Mouse (Mus musculus): ENCODE data around the gene Gm5965.
"Not testable (repeated sequence)": the region's sequence is repeated elsewhere in the genome, so short reads cannot be mapped to it uniquely, and the experiment has no call there.

Gm5965 gene

GRCm38 (mm10) chr16:88777596-88777995 lies at the start of gene Gm5965:
Gm5965 (plus strand) TSS chr16:88777896.
- CTCF ChIA-PET = no interaction called here

- CTCF ChIA-PET = no interaction called here
Observed at GRCm38 (mm10) chr16:88728812-88729275, 48.9 kb upstream of the Gm5965 start, which contains the start of gene Krtap13-1. Krtap13-1 (plus strand) TSS chr16:88728862.

- CTCF ChIA-PET = no interaction called here
Observed at GRCm38 (mm10) chr16:88735391-88735790, 42.3 kb upstream of the Gm5965 start.

GRCm38 (mm10) chr16:88744750-88745340 lies 32.9 kb upstream of the Gm5965 start:
- CTCF ChIA-PET = interaction anchor here (0.7 kb wide), 1 partner anchor 1558 kb away, joined by 6 read pairs; no protein-coding TSS in a partner anchor

- CTCF ChIA-PET = no interaction called here
Observed at GRCm38 (mm10) chr16:88747943-88748342, 29.8 kb upstream of the Gm5965 start.

DNA sequence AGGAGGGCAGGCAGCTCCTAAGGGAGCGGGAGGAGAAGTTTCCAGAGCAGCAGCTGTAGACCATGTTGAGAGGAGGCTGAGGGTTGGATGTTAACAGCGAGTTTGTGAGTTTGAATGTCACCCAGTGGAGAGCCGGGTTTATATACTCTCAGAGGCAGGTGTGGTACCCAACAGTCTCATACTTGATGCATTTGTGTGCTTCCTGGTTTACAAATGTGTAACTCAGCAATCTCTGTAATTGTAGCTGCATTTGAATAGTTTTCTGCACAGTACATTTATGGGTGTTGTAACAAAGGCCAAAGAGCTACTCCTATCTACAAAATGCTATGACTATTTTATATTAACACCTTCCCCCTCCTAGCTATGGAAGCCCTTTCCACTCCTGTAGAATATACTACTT lies 26.2 kb upstream of the Gm5965 start, which contains the start of gene Krtap13:
Gene Krtap13, minus strand, starts transcription at position 101 of the 400 bp plus-strand sequence.
- CTCF ChIA-PET = not testable (repeated sequence)

DNA sequence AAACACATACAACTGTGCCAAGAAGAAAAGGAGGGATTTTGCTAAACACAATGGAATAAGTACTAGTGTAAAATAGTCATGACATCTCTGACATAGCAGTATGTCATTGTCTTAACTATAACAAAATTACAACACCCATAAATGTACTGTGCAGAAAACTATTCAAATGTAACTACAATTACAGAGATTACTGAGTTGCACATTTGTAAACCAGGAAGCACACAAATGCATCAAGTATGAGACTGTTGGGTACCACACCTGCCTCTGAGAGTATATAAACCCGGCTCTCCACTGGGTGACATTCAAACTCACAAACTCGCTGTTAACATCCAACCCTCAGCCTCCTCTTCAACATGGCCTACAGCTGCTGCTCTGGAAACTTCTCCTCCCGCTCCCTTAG lies 19.1 kb upstream of the Gm5965 start, which contains the start of gene 2310034C09Rik:
Gene 2310034C09Rik, plus strand, starts transcription at position 301 of the 400 bp plus-strand sequence.
- CTCF ChIA-PET = not testable (repeated sequence)

DNA sequence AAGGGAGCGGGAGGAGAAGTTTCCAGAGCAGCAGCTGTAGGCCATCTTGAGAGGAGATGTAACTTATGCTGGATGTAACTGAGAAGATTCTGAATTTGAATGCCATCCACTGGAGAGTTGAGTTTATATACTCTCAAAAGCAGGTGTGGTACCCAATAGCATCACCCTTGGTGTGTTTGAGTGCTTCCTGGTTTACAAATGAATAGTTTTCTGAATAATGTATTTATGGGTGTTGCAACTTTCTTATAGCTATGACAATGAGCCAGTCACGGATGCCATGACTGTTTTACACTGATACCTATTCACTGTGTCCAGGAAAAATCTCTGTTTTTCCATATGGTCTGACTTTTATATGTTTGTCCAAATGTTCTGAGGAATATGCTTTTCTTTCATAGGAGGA lies 3.6 kb upstream of the Gm5965 start, which contains the start of gene 2310057N15Rik:
Gene 2310057N15Rik, minus strand, starts transcription at position 101 of the 400 bp plus-strand sequence.
- CTCF ChIA-PET = no interaction called here

GRCm38 (mm10) chr16:88786786-88787185 lies 9.1 kb downstream of the Gm5965 start:
- CTCF ChIA-PET = no interaction called here

GRCm38 (mm10) chr16:88811827-88812226 lies 34.1 kb downstream of the Gm5965 start, which contains the start of gene Gm20741:
Gm20741 (minus strand) TSS chr16:88812220.
- CTCF ChIA-PET = no interaction called here

- CTCF ChIA-PET = no interaction called here
Observed at GRCm38 (mm10) chr16:88820066-88820465, 42.4 kb downstream of the Gm5965 start, which contains the start of gene Krtap15. Krtap15 (plus strand) TSS chr16:88820215.

DNA sequence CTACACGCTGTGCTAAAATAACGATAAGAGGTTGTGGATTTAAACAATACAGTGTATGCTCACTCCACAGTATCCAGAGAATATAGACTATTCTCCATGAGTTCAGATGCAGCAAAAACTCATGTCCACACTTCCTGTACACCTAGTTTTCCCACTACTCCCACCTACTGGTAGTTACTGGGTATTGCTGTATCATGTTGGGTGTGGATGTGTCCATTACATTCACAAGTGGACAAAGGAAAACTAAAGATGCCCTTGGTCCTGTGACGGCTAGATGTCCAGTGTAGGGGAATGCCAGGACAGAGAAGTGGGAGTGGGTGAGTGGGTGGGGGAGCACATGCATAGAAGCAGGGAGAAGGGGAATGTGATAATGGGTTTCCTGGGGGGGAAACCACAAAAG lies 46.0 kb downstream of the Gm5965 start:
- CTCF ChIA-PET = no interaction called here

DNA sequence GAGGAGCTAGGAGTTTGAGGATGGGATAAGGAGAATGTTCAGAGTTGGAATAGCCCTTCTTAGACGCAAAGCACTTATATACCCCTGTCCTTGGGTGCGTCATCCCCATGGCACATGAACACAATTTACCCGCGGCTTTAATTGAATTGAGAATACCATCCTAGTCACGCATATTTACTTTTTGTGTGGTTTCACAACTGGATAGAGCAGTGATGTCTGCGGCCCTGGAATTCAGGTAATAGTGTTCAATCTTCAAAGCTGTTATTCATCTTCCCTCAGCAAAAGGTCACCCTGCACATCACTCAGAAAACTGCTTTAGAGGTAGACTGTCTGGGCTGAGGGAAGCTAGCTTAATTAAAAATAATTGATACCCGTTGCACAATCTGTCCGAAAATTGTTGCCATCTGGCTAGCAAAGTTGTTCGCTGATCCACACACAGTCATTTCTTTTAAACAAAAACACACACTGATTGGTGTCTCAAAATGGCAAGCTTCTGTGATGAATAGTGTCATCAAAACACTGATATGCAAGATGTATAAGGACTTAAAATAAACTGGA lies 48.5 kb downstream of the Gm5965 start, which contains the start of gene Krtap14:
Gene Krtap14, minus strand, starts transcription at position 51 of the 558 bp plus-strand sequence.
- CTCF ChIA-PET = no interaction called here

GRCm38 (mm10) chr16:88826978-88827377 lies 49.3 kb downstream of the Gm5965 start:
- CTCF ChIA-PET = no interaction called here
